Mouse (Mus musculus) ES-E14 (cell line): ENCODE measurements around the gene Csrnp3.

ENCODE experiments used
- CHD2 ChIP-seq: IDR thresholded peaks from 2 replicates; pipeline ENCODE4 v1.6.1; 2014; ENCODE audit warnings: mild to moderate bottlenecking, low read depth, low read length, inconsistent platforms
- HCFC1 ChIP-seq: IDR thresholded peaks from 2 replicates; pipeline ENCODE4 v1.6.1; 2012; ENCODE audit warnings: low read length, inconsistent platforms, borderline replicate concordance; ENCODE audit not compliant: insufficient read depth
- MAFK ChIP-seq: IDR thresholded peaks from 2 replicates; pipeline ENCODE4 v1.6.1; 2014; ENCODE audit warnings: mild to moderate bottlenecking, low read depth, low read length, inconsistent platforms; ENCODE audit not compliant: insufficient read depth
- ZC3H11A ChIP-seq: IDR thresholded peaks from 2 replicates; pipeline ENCODE4 v1.6.1; 2012; ENCODE audit warnings: low read depth, mild to moderate bottlenecking, inconsistent platforms, low read length, borderline replicate concordance
- ZNF384 ChIP-seq: IDR thresholded peaks from 2 replicates; pipeline ENCODE4 v1.6.1; 2012; ENCODE audit warnings: low read depth, low read length, inconsistent platforms

- TF ChIP-seq CHD2 (no peak), ZNF384 (no peak), MAFK (no peak), ZC3H11A (no peak), HCFC1 (no peak)
These were observed 189.5 kb downstream of the Csrnp3 start for GRCm38 (mm10) chr2:66034907-66035679.
